Comparison of ENCODE assay signal across 21 mouse cellular contexts in genomic region chr6:11796361-11796760, GRCm38 (mm10).
"Had no signal": no experiment of that assay in that cellular context is flagged by ENCODE, and none has a peak within 500 bp of the region (broad histone marks: within the 10 kb centered on the region; RNA-seq: fewer than 3 reads in every experiment).

No protein-coding gene starts in this region.

- DNase-seq: liver, postnatal 0 days; lung, adult 2 months; lung, postnatal 14 days; lung, postnatal 36 days; midbrain, embryonic 14.5 days; right cerebral cortex, postnatal 25 days; right cerebral cortex, postnatal 4 days; spleen, adult 18-20 months; thymus, adult 18-20 months; thymus, postnatal 25 days; thymus, postnatal 4 days had no signal

- H3K27ac ChIP-seq: liver, embryonic 15.5 days; lung, embryonic 15.5 days; macrophage; midbrain, embryonic 10.5 days; midbrain, embryonic 12.5 days; neural tube, embryonic 13.5 days; neural tube, embryonic 15.5 days had no signal

- ATAC-seq: liver, postnatal 0 days; lung, postnatal 0 days; midbrain, embryonic 16.5 days had no signal

- H3K4me2 ChIP-seq: liver, embryonic 15.5 days; lung, embryonic 15.5 days; midbrain, embryonic 12.5 days; neural tube, embryonic 13.5 days; neural tube, embryonic 15.5 days had no signal

- H3K36me3 ChIP-seq: liver, embryonic 15.5 days; lung, embryonic 15.5 days; midbrain, embryonic 10.5 days; midbrain, embryonic 12.5 days; neural tube, embryonic 13.5 days; neural tube, embryonic 15.5 days had no signal

- H3K4me3 ChIP-seq: liver, embryonic 15.5 days; lung, embryonic 15.5 days; midbrain, embryonic 10.5 days; midbrain, embryonic 12.5 days; myocyte; neural tube, embryonic 13.5 days; neural tube, embryonic 15.5 days had no signal

- H3K27me3 ChIP-seq: liver, embryonic 15.5 days; lung, embryonic 15.5 days; midbrain, embryonic 12.5 days; neural tube, embryonic 13.5 days; neural tube, embryonic 15.5 days had no signal

- H3K9ac ChIP-seq: liver, embryonic 15.5 days; liver, postnatal 0 days; lung, embryonic 15.5 days; midbrain, embryonic 12.5 days; neural tube, embryonic 13.5 days; neural tube, embryonic 15.5 days had no signal

- H3K4me1 ChIP-seq: liver, embryonic 15.5 days; lung, embryonic 15.5 days; midbrain, embryonic 10.5 days; midbrain, embryonic 12.5 days; neural tube, embryonic 13.5 days; neural tube, embryonic 15.5 days had no signal

- H3K9me3 ChIP-seq: liver, embryonic 15.5 days; lung, embryonic 15.5 days; midbrain, embryonic 10.5 days; midbrain, embryonic 12.5 days; neural tube, embryonic 13.5 days; neural tube, embryonic 15.5 days had no signal
